Mouse (Mus musculus): ENCODE measurements around the gene Rab28.
"Not testable (repeated sequence)": the region's sequence is repeated elsewhere in the genome, so short reads cannot be mapped to it uniquely, and the experiment has no call there.

Gene Rab28

GRCm38 (mm10) chr5:41708051-41708630 is at the start of gene Rab28:
TSS of gene Rab28 (minus strand) at chr5:41708157.
- DNase-seq, result peak; percentile 98

- DNase-seq, result no peak
Measured at GRCm38 (mm10) chr5:41757338-41757737, 49.4 kb upstream of the Rab28 start.

- DNase-seq, result no peak
Measured at GRCm38 (mm10) chr5:41756396-41756795, 48.4 kb upstream of the Rab28 start.

GRCm38 (mm10) chr5:41755373-41755960 is 47.5 kb upstream of the Rab28 start:
- no peak for DNase-seq

- DNase-seq, result no peak
Measured at GRCm38 (mm10) chr5:41754836-41755235, 46.9 kb upstream of the Rab28 start.

GRCm38 (mm10) chr5:41754226-41754775 is 46.3 kb upstream of the Rab28 start:
- no peak for DNase-seq

- DNase-seq, result no peak
Measured at GRCm38 (mm10) chr5:41752721-41753120, 44.8 kb upstream of the Rab28 start.

GRCm38 (mm10) chr5:41744898-41745780 is 37.2 kb upstream of the Rab28 start:
- DNase-seq, result no peak

GRCm38 (mm10) chr5:41744234-41744633 is 36.3 kb upstream of the Rab28 start:
- DNase-seq, result no peak

GRCm38 (mm10) chr5:41738817-41739216 is 30.9 kb upstream of the Rab28 start:
- DNase-seq, result no peak

- DNase-seq, result no peak
Measured at GRCm38 (mm10) chr5:41737039-41737438, 29.1 kb upstream of the Rab28 start.

GRCm38 (mm10) chr5:41727017-41727416 is 19.1 kb upstream of the Rab28 start:
- no peak for DNase-seq

GRCm38 (mm10) chr5:41725573-41725972 is 17.6 kb upstream of the Rab28 start:
- DNase-seq, result no peak

- peak; percentile 80 for DNase-seq
Measured at GRCm38 (mm10) chr5:41707115-41708015, 592 bp downstream of the Rab28 start.

GRCm38 (mm10) chr5:41706777-41707114 is 1.2 kb downstream of the Rab28 start:
- no peak for DNase-seq

GRCm38 (mm10) chr5:41701085-41701484 is 6.9 kb downstream of the Rab28 start:
- not testable (repeated sequence) for DNase-seq

- peak; percentile 5 for DNase-seq
Measured at GRCm38 (mm10) chr5:41697958-41698357, 10.0 kb downstream of the Rab28 start.

- DNase-seq, result no peak
Measured at GRCm38 (mm10) chr5:41685016-41685415, 22.9 kb downstream of the Rab28 start.

GRCm38 (mm10) chr5:41683976-41684375 is 24.0 kb downstream of the Rab28 start:
- DNase-seq, result no peak

GRCm38 (mm10) chr5:41666012-41666411 is 41.9 kb downstream of the Rab28 start:
- no peak for DNase-seq

GRCm38 (mm10) chr5:41636793-41637192 is 71.2 kb downstream of the Rab28 start:
- no peak for DNase-seq
